Mouse (Mus musculus) midbrain, embryonic 10.5 days (tissue): Measurements from ENCODE around the gene Cep70. TPM values are rescaled to one million over a fixed set of nuclear protein-coding genes. Genes with fewer than 3 reads are reported as not detected.

ENCODE experiments used
- DNase-seq: peaks from one replicate; pipeline ENCODE4 v3.0.0-alpha.2; 2017; ENCODE audit warnings: low spot score
- H3K27ac ChIP-seq: fragments of 300-500 bp; sonication (generic); replicated peaks from 2 replicates; pipeline ENCODE4 v1.5.1; 2016; ENCODE audit warnings: mild to moderate bottlenecking
- H3K27me3 ChIP-seq: fragments of 300-500 bp; sonication (generic); 2 replicates; pipeline ENCODE4 v1.6.1; 2016; ENCODE audit warnings: low read depth, mild to moderate bottlenecking; ENCODE audit not compliant: poor library complexity, severe bottlenecking
- H3K36me3 ChIP-seq: fragments of 300-500 bp; sonication (generic); 2 replicates; pipeline ENCODE4 v1.6.1; 2016; ENCODE audit warnings: mild to moderate bottlenecking, moderate library complexity
- H3K4me1 ChIP-seq: fragments of 300-500 bp; sonication (generic); 2 replicates; pipeline ENCODE4 v1.6.1; 2016
- H3K4me3 ChIP-seq: fragments of 300-500 bp; sonication (generic); 2 replicates; pipeline ENCODE4 v1.5.1; 2016; ENCODE audit warnings: mild to moderate bottlenecking, moderate library complexity
- H3K9me3 ChIP-seq: fragments of 300-500 bp; sonication (generic); replicated peaks from 2 replicates; pipeline ENCODE4 v1.6.1; 2016; ENCODE audit warnings: mild to moderate bottlenecking
- WGBS: fragments of 180-500 bp; shearing (Covaris S2); methylation state at CpG from one replicate; pipeline ENCODE4 v1.1.7; 2016; 5-methylcytosine and 5-hydroxymethylcytosine counted together
- polyA plus RNA-seq: library from polyadenylated mRNA; unstranded; fragments of >200 nt; fragmentation: Nextera tagmentation; extraction: Ambion mirVana; gene quantifications from 2 replicates; pipeline ENCODE4 v1.2.1, GENCODE M21; 2016

The Cep70 gene
- polyA plus RNA-seq, 1 experiment from 2014 or later: 37.8 TPM

DNA sequence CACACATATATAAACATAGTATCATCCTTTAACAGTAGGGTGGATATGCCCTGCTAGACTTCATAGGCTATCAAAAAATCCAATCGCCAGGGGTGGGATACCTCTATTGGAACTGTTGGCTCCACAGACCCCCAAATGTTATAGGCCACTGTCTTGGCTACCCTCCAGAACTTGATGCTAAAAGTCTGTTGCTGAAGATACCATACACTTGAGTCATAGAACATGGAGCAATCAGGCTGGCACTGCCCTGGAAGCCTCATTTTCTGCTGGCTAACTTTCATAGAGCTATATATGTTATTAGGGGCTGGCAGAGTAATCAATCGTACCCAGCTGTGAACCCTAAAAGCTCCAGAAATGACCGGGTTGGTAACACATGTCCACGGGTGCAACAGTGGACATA is 82.8 kb downstream of the Cep70 start:
- Histone ChIP-seq H3K4me1 (peaks cover 9% of the 10 kb centered on the region), H3K4me3 (no peak overlapping the region), H3K27ac (no peak overlapping the region), H3K36me3 (no peaks in the 10 kb centered on the region), H3K27me3 (no peaks in the 10 kb centered on the region), H3K9me3 (no peaks in the 10 kb centered on the region)
- WGBS: 92% methylated on average over 4 of the region's 4 CpGs
- DNase-seq: no peak

DNA sequence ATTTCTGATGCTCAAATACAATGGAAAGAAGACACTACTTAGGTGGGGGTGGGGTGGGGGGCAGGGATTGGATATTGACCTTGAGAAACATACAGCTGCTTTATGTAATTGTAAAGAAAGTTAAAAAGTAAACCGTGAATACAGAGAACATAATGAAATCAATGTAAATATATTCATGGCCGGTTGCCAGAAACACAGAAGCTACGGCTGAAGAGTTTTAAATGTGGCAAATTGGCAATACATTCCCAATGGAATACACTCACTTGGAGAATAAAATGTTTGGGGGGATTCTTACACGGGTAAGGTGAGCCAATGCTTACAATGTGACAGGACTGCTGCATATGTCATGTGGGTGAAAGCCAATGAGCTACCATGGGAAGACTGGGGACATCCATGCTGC is 83.7 kb downstream of the Cep70 start:
- WGBS: 91% methylated on average over 4 of the region's 4 CpGs
- H3K4me3 ChIP-seq: no peak overlapping the region

DNA sequence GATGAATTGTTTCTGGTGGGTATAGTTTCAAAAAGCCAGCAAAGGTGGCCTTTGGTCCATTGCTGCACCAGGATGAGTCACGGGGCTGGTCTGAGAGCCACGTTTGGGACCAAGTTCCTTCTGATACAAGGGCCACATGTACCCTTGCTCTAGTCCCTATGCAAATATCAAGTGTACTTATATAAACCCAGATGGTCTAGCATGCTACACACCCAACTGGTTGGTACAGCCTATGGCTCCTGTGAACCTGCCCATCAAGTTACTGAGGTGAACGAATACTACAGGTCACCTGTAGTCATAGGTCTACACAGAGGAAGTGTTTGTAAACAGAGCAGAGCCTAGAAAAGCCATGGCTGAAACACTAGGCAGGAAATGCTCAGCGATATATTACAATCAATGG is 93.4 kb downstream of the Cep70 start:
- Histone ChIP-seq H3K27ac (no peak overlapping the region), H3K9me3 (no peaks in the 10 kb centered on the region), H3K27me3 (no peaks in the 10 kb centered on the region), H3K4me3 (no peak overlapping the region), H3K4me1 (peaks cover 6% of the 10 kb centered on the region; the same call in 1 of the 2 replicates), H3K36me3 (no peaks in the 10 kb centered on the region)
- WGBS: 91% methylated on average over 4 of the region's 4 CpGs
- DNase-seq: no peak

More for the DNA sequence above, 83.7 kb downstream of the Cep70 start:
- no peaks in the 10 kb centered on the region for H3K36me3 ChIP-seq
- no peaks in the 10 kb centered on the region for H3K27me3 ChIP-seq
- H3K9me3 ChIP-seq: no peaks in the 10 kb centered on the region
- DNase-seq: no peak
- H3K4me1 ChIP-seq: peaks cover 9% of the 10 kb centered on the region
- no peak overlapping the region for H3K27ac ChIP-seq

DNA sequence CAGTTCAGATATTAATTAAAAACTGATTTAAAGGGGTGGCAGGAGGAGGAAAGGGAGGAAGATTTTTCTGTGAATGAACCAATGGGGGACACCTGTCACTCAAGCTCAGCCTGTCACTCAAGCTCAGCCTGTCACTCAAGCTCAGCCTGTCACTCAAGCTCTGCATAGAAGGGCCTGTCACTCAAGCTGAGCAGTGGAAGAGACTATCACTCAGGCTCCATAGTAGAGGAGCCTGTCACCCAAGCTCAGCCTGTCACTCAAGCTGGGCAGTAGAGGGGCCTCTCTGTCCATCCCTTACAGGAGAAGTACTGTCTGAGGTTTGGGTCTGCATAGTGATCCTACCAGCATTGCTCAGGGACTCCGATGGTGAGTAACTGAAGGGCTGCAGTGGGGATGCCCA is 95.1 kb downstream of the Cep70 start:
- Histone ChIP-seq H3K27me3 (no peaks in the 10 kb centered on the region), H3K4me1 (peaks cover 6% of the 10 kb centered on the region; the same call in 1 of the 2 replicates), H3K9me3 (no peaks in the 10 kb centered on the region), H3K4me3 (no peak overlapping the region), H3K36me3 (no peaks in the 10 kb centered on the region), H3K27ac (no peak overlapping the region)
- no peak for DNase-seq
- WGBS: 92% methylated on average over 1 of the region's 1 CpGs

DNA sequence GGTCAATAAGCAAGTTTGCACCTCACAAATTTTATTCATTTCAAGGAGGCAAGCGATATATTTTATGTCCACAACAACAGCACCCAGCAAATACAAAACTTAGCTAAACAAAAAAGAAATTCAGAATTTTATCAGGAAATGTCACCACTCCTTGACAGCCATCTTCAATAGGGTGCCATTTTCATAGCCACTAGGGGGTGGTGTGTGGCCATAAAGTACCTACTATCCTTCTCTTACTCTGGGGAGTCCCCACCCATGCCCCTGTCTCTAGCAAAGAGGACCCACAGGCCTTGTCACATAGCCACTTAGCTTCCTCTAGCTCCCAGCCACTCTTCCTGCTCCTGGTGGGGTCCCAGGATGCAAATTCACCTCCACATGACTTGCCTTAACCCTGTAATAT is 96.0 kb downstream of the Cep70 start:
- H3K36me3 ChIP-seq: no peaks in the 10 kb centered on the region
- H3K4me3 ChIP-seq: no peak overlapping the region
- no peaks in the 10 kb centered on the region for H3K27me3 ChIP-seq
- H3K27ac ChIP-seq: no peak overlapping the region
- no peak for DNase-seq
- no peaks in the 10 kb centered on the region for H3K9me3 ChIP-seq
- peaks cover 6% of the 10 kb centered on the region; the same call in 1 of the 2 replicates for H3K4me1 ChIP-seq
- WGBS: 80% methylated on average over 1 of the region's 1 CpGs

DNA sequence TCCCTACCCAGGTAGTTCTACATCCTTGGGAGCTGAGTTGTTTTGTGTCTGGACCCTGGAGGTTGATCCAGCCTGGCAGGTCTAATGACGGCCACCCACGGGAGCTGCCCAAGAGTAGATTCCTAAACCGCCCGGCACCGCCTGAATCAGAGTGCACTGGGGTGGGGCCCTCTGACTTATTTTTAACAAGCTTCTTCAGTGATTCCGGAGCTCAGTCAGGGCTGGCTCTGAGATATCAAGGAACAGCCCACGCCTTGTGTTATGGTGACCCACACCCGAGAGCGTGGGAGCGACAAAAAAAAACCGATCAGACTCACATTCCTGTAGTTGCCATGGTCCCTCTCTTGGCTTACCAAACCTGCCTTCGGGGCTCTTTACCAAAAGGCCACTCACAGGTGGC is 97.0 kb downstream of the Cep70 start:
- 82% methylated on average over 12 of the region's 12 CpGs for WGBS
- H3K27me3 ChIP-seq: no peaks in the 10 kb centered on the region
- H3K27ac ChIP-seq: no peak overlapping the region
- H3K36me3 ChIP-seq: no peaks in the 10 kb centered on the region
- H3K4me1 ChIP-seq: peaks cover 8% of the 10 kb centered on the region; the same call in 1 of the 2 replicates
- H3K4me3 ChIP-seq: no peak overlapping the region
- DNase-seq: no peak
- H3K9me3 ChIP-seq: no peaks in the 10 kb centered on the region

DNA sequence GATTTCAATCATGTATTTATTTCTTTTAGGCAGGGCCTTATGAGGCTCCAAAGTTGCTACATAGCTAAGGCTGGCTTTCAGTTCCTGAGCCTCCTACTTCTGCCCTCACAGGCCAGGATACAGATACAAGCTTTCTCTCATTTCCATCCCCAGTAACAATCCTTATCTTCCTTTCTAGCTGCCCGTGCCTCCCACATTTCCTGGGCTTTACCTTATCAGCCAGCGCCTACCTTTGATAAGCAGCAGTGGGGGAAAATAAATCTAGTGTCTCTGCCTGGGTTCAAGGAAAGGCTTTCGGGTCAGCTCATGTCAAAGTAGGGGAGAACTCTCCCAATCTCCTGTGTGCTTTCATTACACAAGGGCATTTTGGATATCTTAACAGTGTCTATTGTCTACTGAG is 98.4 kb downstream of the Cep70 start:
- no peak overlapping the region for H3K27ac ChIP-seq
- no peaks in the 10 kb centered on the region for H3K36me3 ChIP-seq
- DNase-seq: no peak
- no peaks in the 10 kb centered on the region for H3K27me3 ChIP-seq
- 0 out of 2 replicates have a peak, but pooled peaks cover 4% of the 10 kb centered on the region for H3K4me1 ChIP-seq
- no peak overlapping the region for H3K4me3 ChIP-seq
- H3K9me3 ChIP-seq: no peaks in the 10 kb centered on the region
- WGBS: 81% methylated on average over 3 of the region's 3 CpGs

DNA sequence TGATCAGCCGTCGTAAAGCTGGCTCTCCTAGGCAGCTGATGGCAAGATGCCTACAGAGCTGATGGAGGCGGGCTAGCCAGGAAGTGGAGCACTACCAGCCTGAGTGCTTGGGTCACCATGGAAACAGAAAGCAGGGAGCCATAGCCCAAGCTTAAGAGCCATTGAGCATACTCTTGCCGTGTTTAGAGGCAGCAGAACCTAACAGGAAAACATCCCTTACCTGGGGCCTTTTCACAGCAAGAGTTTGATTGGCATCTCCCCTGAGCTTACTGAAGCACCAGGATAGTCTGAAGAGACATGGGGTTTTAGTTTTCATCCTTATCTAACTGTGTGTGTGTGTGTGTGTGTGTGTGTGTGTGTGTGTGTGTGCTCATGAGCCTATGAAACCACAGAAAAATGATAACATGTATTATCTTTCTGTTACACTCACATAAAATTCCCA is 102.2 kb downstream of the Cep70 start:
- DNase-seq: no peak
- 60% methylated on average over 4 of the region's 4 CpGs for WGBS

More for the DNA sequence above, 102.2 kb downstream of the Cep70 start:
- no peaks in the 10 kb centered on the region for H3K27me3 ChIP-seq
- 0 out of 2 replicates have a peak, but pooled peaks cover 4% of the 10 kb centered on the region for H3K4me1 ChIP-seq
- H3K9me3 ChIP-seq: no peaks in the 10 kb centered on the region
- no peaks in the 10 kb centered on the region for H3K36me3 ChIP-seq
- H3K27ac ChIP-seq: no peak overlapping the region
- H3K4me3 ChIP-seq: no peak overlapping the region

Other genes with a start within 250 kb of the Cep70 start
- gene Gm1123, start 207.7 kb upstream of the Cep70 start, polyA plus RNA-seq: 0.09 TPM in 1 of 2 replicates, not detected in the other
- gene Pik3cb, start 102.7 kb upstream of the Cep70 start, polyA plus RNA-seq: 1.5 and 1.7 TPM in 2 replicates
- not detected in 2 replicates for gene Faiml, start 6.1 kb upstream of the Cep70 start, polyA plus RNA-seq
- 0.10 and 0.27 TPM in 2 replicates for gene Esyt3, start 115.2 kb downstream of the Cep70 start, polyA plus RNA-seq
- 8.0 and 11.7 TPM in 2 replicates for gene Mras, start 194.0 kb downstream of the Cep70 start, polyA plus RNA-seq
- not detected in 2 replicates for gene Nme9, start 208.1 kb downstream of the Cep70 start, polyA plus RNA-seq